Mouse (Mus musculus) embryo, embryonic 10 days (tissue): Measurements from ENCODE around the gene Hnrnpul1.
"Not testable (repeated sequence)": the region's sequence is repeated elsewhere in the genome, so short reads cannot be mapped to it uniquely, and the experiment has no call there.

ENCODE experiments used
- DNase-seq: peaks from one replicate; pipeline ENCODE4 v3.0.0-alpha.2; 2015; ENCODE audit warnings: low spot score

Gene Hnrnpul1

DNA sequence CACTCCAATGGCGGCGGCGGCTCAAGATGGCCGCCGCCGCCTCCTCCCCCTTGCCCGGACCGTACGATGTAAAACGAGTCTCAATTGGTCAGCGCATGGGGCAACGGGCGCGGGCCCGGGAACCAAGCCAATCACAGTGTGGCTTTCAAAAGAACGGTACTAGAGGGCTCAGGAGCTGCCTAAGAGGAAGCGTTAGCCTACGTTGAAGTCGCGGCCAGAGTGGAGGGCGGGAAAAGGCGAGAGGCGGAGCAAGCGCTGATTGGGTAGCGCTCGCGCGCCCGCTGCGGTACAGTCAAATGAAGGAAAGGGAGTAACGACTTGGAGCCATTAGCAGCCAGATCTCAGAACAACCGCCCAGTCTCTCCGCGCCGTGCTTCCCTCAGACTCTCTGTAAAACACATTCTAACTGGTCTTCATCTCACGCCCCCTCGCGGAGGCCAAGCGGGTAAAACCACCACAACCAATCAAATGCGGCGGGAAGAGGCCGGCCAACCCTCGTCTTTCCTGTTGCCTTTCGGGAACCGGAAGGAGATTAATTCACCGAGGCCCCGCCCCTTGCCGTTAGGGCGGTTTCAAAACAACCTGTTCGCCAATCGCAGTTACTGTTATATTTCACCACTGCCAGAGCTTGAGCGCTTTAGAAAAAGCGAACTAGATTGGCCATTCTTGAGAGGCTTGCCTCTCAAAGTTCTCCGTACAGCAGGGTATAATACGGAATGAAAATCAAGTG is at the start of gene Hnrnpul1:
Hnrnpul1 (minus strand) TSS at position 20 of the 730 bp plus-strand sequence.
- DNase-seq: peak; percentile 98

DNA sequence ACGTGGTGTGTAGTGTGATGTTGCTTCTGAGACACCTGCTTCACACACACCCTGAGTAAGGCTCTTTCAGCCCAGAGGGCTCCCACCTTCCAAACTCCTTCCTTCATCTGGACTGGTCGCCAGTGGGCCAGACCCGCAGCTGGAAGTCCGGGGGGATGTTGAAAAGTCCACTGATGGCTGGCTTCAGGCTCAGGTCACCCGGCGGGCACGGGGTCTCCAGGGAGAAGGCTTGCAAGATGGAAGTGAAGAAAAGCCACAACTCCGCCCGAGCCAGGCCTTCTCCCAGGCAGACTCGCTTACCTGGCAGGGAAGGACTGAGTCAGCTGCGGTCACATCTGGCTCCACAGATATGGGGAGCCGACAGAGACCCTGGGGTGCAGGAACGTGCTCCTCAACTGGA is 48.9 kb upstream of the Hnrnpul1 start:
- DNase-seq: no peak

GRCm38 (mm10) chr7:25802241-25803125 is 47.9 kb upstream of the Hnrnpul1 start:
- DNase-seq: peak; percentile 86

- DNase-seq: no peak
These were observed 46.5 kb upstream of the Hnrnpul1 start for GRCm38 (mm10) chr7:25801031-25801430.

GRCm38 (mm10) chr7:25799369-25799768 is 44.8 kb upstream of the Hnrnpul1 start:
- DNase-seq: no peak

DNA sequence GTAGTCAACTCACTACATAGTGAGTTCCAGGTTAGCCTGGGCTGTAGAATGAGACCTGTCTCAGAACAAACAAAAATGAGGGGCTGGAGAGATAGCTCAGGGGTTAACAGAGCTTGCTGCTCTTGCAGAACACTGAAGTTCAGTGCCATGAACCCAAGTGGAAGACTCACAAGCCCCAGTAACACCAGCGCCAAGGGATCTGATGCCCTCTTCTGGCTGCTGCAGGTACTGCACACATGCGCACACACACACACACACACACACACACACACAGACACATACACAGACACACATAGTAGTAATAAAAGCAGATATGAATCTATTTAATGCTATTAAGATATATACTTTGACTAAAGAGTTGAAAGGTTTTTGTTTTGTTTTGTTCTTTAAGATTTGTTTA is 44.0 kb upstream of the Hnrnpul1 start:
- no peak for DNase-seq

GRCm38 (mm10) chr7:25794775-25795174 is 40.2 kb upstream of the Hnrnpul1 start:
- DNase-seq: no peak

GRCm38 (mm10) chr7:25793679-25794078 is 39.1 kb upstream of the Hnrnpul1 start:
- no peak for DNase-seq

DNA sequence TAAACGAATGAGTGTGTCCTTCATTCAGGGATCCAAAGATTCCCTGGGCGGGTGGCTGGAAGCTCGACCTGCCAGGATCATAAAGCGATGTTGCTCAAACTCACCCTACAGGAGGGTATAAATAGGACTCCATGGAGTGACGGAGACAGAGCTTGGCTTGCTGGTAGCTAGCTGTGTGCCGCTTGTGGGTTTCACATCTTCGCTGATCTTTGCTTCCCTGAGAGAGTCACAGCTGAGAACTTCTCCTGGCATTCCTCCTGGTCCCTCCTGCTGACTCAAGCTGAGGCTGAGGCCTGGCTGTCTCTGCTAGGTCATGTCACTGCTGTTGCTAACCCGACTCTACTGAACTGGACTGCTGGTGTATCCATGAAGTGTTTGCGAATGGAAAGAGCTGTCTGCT is 38.4 kb upstream of the Hnrnpul1 start:
- DNase-seq: not testable (repeated sequence)

- DNase-seq: no peak
These were observed 36.1 kb upstream of the Hnrnpul1 start for GRCm38 (mm10) chr7:25790615-25791014.

- no peak for DNase-seq
These were observed 34.5 kb upstream of the Hnrnpul1 start for GRCm38 (mm10) chr7:25789129-25789440.

- DNase-seq: peak; percentile 67
These were observed 33.9 kb upstream of the Hnrnpul1 start, which contains the start of gene Axl for GRCm38 (mm10) chr7:25788220-25789128. TSS of gene Axl (minus strand) at chr7:25788705.

DNA sequence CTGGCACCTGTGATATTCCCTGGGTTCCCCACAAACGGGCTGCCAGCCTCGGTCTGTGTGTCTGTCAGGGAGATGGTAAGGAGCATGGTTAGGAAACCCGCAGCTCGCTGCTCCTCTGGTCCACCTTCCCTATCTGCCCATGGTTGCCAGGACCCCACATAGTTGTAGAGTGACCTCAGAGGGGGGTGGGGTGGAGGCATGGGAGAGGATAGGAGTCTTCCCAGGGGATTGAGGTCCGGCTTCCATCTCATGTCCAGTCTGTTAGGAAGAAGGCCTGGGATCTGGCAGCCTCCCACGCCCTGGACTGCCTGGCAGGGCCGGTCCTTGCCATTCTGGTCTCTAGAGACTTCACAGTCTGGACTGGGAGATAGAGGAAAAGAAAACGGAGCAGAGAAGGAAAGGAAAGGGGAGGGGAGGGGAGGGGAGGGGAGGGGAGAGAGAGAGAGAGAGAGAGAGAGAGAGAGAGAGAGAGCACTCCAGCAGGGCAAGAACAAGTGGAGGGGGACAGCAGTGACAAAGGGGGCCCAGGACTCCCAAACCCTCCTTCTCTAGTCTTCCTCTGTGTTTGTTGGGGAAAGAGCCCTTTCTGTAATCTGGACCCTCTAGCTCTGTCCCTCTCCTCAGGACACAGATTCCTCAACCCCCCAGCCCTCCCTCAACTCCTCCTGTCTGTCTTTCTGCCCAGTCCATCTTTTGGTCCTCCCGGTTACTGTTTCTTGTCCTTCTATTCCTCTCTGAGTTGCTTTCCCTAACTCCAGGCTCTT is 33.1 kb upstream of the Hnrnpul1 start:
- DNase-seq: no peak

DNA sequence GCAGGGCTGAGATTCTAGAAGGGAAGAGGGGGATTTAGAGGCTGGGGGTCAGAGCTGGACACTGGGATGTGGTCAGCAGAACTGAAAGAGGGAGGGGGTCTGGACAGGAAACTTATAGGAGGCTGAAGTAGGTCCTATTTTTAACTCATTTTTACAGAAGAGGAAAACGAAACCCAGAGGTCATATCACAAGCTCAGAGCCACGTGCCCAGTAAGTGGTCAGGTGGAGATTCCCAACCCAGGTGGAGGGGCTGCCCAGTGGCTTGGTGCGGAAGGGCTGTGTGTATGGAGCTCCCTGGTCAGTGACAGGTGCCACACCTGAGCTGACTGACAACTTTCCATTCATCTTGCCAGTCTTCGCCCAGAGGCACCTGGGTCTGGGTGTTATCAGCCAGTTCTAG is 32.4 kb upstream of the Hnrnpul1 start:
- DNase-seq: no peak

DNA sequence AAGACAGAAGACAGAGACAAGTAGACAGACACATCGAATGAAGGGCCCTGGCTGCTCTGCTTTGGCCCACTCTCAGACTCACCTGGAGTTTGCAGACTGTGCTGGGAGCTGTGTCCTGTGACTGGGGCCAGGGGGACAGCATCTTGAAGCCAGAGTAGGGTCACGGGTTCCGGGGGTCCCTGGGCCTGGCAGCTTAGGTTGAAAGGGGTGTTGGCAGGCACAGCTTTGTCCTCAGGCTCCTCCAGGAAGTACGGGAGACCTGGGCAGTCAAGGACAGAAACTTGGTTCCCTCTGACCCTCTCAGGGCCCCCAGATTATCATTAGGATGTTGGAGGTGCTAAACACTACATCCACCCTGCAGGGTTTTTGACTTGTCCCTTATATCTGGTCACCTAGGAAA is 31.2 kb upstream of the Hnrnpul1 start:
- no peak for DNase-seq

- no peak for DNase-seq
These were observed 30.3 kb upstream of the Hnrnpul1 start for GRCm38 (mm10) chr7:25784808-25785207.

- no peak for DNase-seq
These were observed 29.2 kb upstream of the Hnrnpul1 start for GRCm38 (mm10) chr7:25783746-25784145.

GRCm38 (mm10) chr7:25782744-25783143 is 28.2 kb upstream of the Hnrnpul1 start:
- no peak for DNase-seq

- no peak for DNase-seq
These were observed 27.5 kb upstream of the Hnrnpul1 start for GRCm38 (mm10) chr7:25781937-25782610.

DNA sequence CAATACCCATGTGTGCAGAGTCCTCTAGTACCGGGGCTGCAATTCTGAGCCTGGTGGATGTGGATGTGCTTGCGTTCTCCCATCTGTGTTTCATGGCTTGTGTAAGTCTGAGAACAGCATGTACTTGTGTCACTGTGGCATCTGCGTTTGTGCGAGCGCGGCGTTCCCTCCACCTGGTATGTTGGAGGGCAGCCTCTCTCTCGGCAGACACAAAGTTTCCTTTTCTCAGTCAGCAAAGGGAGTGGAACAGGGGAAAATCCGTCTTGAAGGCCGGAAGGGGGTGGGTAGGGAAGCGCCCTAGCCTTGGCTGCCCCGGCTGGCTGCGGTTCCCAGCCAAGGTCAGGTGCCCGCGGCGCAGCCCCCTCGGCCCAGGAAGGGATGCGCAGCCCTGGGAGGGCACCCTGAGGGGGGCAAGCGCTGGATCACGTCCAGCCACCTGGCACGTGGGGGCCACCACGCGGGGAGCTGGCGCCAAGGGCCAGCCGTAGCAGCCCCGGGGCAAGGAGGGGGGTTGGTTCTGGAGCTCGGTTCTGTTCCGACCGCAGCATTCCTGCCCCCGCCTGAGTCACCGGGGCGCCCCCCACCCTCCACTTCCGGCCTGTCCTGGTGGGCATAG is 26.9 kb upstream of the Hnrnpul1 start:
- DNase-seq: peak; percentile 23
